Mouse (Mus musculus) spleen, postnatal 10 days (tissue): ENCODE data around the gene Palm2.

ENCODE experiments used
- DNase-seq, 2 experiments: peaks; one replicate each; pipeline ENCODE4 v3.0.0; 2021 to 2022; ENCODE audit warnings: low spot score in 2 of 2

Palm2 gene

GRCm38 (mm10) chr4:57614686-57615085 is 180.6 kb downstream of the Palm2 start:
- no peak for DNase-seq

- no peak for DNase-seq
Observed at GRCm38 (mm10) chr4:57618743-57619142, 184.7 kb downstream of the Palm2 start.

- DNase-seq: no peak
Observed at GRCm38 (mm10) chr4:57622816-57623215, 188.8 kb downstream of the Palm2 start.

- no peak for DNase-seq
Observed at GRCm38 (mm10) chr4:57624819-57625218, 190.8 kb downstream of the Palm2 start.

GRCm38 (mm10) chr4:57625306-57625705 is 191.3 kb downstream of the Palm2 start:
- DNase-seq: no peak

- DNase-seq: no peak
Observed at GRCm38 (mm10) chr4:57625756-57626155, 191.7 kb downstream of the Palm2 start.

GRCm38 (mm10) chr4:57626921-57627320 is 192.9 kb downstream of the Palm2 start:
- no peak for DNase-seq

GRCm38 (mm10) chr4:57632386-57632785 is 198.3 kb downstream of the Palm2 start:
- DNase-seq: no peak

- DNase-seq: no peak
Observed at GRCm38 (mm10) chr4:57633052-57633451, 199.0 kb downstream of the Palm2 start.

GRCm38 (mm10) chr4:57634956-57635355 is 200.9 kb downstream of the Palm2 start:
- no peak for DNase-seq

GRCm38 (mm10) chr4:57636782-57637482 is 202.9 kb downstream of the Palm2 start:
- no peak for DNase-seq

- no peak for DNase-seq
Observed at GRCm38 (mm10) chr4:57637636-57638386, 203.8 kb downstream of the Palm2 start.

GRCm38 (mm10) chr4:57638941-57639340 is 204.9 kb downstream of the Palm2 start:
- no peak for DNase-seq

- DNase-seq: no peak
Observed at GRCm38 (mm10) chr4:57640222-57640621, 206.2 kb downstream of the Palm2 start.

- DNase-seq: no peak
Observed at GRCm38 (mm10) chr4:57640971-57641370, 206.9 kb downstream of the Palm2 start.

GRCm38 (mm10) chr4:57650994-57651393 is 216.9 kb downstream of the Palm2 start:
- no peak for DNase-seq

GRCm38 (mm10) chr4:57651547-57651946 is 217.5 kb downstream of the Palm2 start:
- DNase-seq: no peak

GRCm38 (mm10) chr4:57652185-57652904 is 218.3 kb downstream of the Palm2 start:
- no peak for DNase-seq

GRCm38 (mm10) chr4:57655966-57656365 is 221.9 kb downstream of the Palm2 start:
- no peak for DNase-seq

- no peak for DNase-seq
Observed at GRCm38 (mm10) chr4:57656388-57656787, 222.3 kb downstream of the Palm2 start.

GRCm38 (mm10) chr4:57656861-57657260 is 222.8 kb downstream of the Palm2 start:
- no peak for DNase-seq

GRCm38 (mm10) chr4:57660470-57660869 is 226.4 kb downstream of the Palm2 start:
- no peak for DNase-seq

GRCm38 (mm10) chr4:57666101-57666500 is 232.1 kb downstream of the Palm2 start:
- no peak for DNase-seq
